ENCODE assay signal across 8 mouse cellular contexts in genomic region chr17:22165722-22166294, GRCm38 (mm10). TPM values are rescaled to one million over a fixed set of nuclear protein-coding genes. Genes with fewer than 3 reads are reported as not detected.
DNase-seq lines count a peak whose midpoint lies in the region; ATAC-seq and TF ChIP-seq lines count a peak whose summit lies in the region.
"Not testable (repeated sequence)": the region's sequence is repeated elsewhere in the genome, so short reads cannot be mapped to it uniquely, and the experiment has no call there.

TSS of gene Zfp947 (minus strand) at chr17:22166190.

- not testable (repeated sequence) for H3K9me3 ChIP-seq in embryonic facial prominence, embryonic 14.5 days (ENCODE audit: control insufficient read depth, low read length); limb, embryonic 12.5 days; midbrain, embryonic 12.5 days

- 0% methylated on average over 16 of the region's 16 CpGs for WGBS in embryonic facial prominence, embryonic 14.5 days
- 0% methylated on average over 16 of the region's 16 CpGs for WGBS in kidney, adult 2 months
- under 1% methylated on average over 16 of the region's 16 CpGs for WGBS in limb, embryonic 12.5 days
- 0% methylated on average over 16 of the region's 16 CpGs for WGBS in midbrain, embryonic 12.5 days

- not testable (repeated sequence) for H3K36me3 ChIP-seq in embryonic facial prominence, embryonic 14.5 days (ENCODE audit: control insufficient read depth, insufficient read depth, low read length); kidney, adult 2 months (ENCODE audit: control insufficient read depth, insufficient read depth, low read length); limb, embryonic 12.5 days; midbrain, embryonic 12.5 days

- peak; percentile 20; the same call in 1 of the 2 replicates for TF ChIP-seq CTCF in kidney, adult 2 months (conservative IDR thresholded peaks at IDR 0.05; ENCODE audit: insufficient read depth, insufficient read length, low read depth, low read length)

- H3K27ac ChIP-seq in embryonic facial prominence, embryonic 14.5 days (replicated peaks; ENCODE audit: low read depth, low read length); midbrain, embryonic 12.5 days (replicated peaks): not testable (repeated sequence)
- H3K27ac ChIP-seq in kidney, adult 2 months (ENCODE audit: insufficient read depth, low read depth, low read length) = peak within 1 kb of the TSS; percentile 20; the same call in 1 of the 2 replicates
- H3K27ac ChIP-seq in limb, embryonic 12.5 days = peak within 1 kb of the TSS; percentile 75; the same call in 1 of the 2 replicates

- H3K4me3 ChIP-seq in embryonic facial prominence, embryonic 14.5 days (ENCODE audit: low read depth, low read length) = peak within 1 kb of the TSS; percentile 44
- H3K4me3 ChIP-seq in kidney, adult 2 months (ENCODE audit: insufficient read depth, low read depth, low read length) = peak within 1 kb of the TSS; percentile 28
- peak within 1 kb of the TSS; percentile 53 for H3K4me3 ChIP-seq in limb, embryonic 12.5 days (replicated peaks)
- H3K4me3 ChIP-seq in midbrain, embryonic 12.5 days = peak within 1 kb of the TSS; percentile 60

- peak within 1 kb of the TSS; percentile 48 for H3K4me2 ChIP-seq in embryonic facial prominence, embryonic 14.5 days (ENCODE audit: low read depth, low read length)
- peak within 1 kb of the TSS; percentile 61 for H3K4me2 ChIP-seq in limb, embryonic 12.5 days
- H3K4me2 ChIP-seq in midbrain, embryonic 12.5 days (replicated peaks) = peak within 1 kb of the TSS; percentile 55

- not testable (repeated sequence) for H3K4me1 ChIP-seq in embryonic facial prominence, embryonic 14.5 days (ENCODE audit: control insufficient read depth, insufficient read depth, low read length); kidney, adult 2 months (ENCODE audit: control insufficient read depth, insufficient read depth, low read length); limb, embryonic 12.5 days (replicated peaks); midbrain, embryonic 12.5 days

- peak within 1 kb of the TSS; percentile 60 for H3K9ac ChIP-seq in embryonic facial prominence, embryonic 14.5 days (ENCODE audit: low read depth, low read length)
- H3K9ac ChIP-seq in limb, embryonic 12.5 days (replicated peaks) = peak within 1 kb of the TSS; percentile 65
- peak within 1 kb of the TSS; percentile 62 for H3K9ac ChIP-seq in midbrain, embryonic 12.5 days (replicated peaks)

- DNase-seq in A20 (ENCODE audit: low read depth, low spot score) = peak; percentile 18
- DNase-seq in adrenal gland, postnatal 4 days (ENCODE audit: low spot score in 2 of 2) = peak; percentile 7 to 10
- DNase-seq in embryonic facial prominence, embryonic 14.5 days (ENCODE audit: low spot score) = peak; percentile 81
- peak; percentile 50 to 74 for DNase-seq in heart, adult 9 months (ENCODE audit: low spot score in 2 of 2)
- DNase-seq in kidney, adult 2 months = peak; percentile 78
- peak; percentile 25 for DNase-seq in skeletal muscle tissue, adult 2 months (ENCODE audit: low read depth, low spot score)

- H3K27me3 ChIP-seq in embryonic facial prominence, embryonic 14.5 days (replicated peaks; ENCODE audit: control insufficient read depth, insufficient read depth, low read length); kidney, adult 2 months (replicated peaks; ENCODE audit: control insufficient read depth, insufficient read depth, low read length); limb, embryonic 12.5 days; midbrain, embryonic 12.5 days: not testable (repeated sequence)

- TF ChIP-seq POLR2A in kidney, adult 2 months (IDR thresholded peaks at IDR 0.05; ENCODE audit: low read depth, low read length) = not testable (repeated sequence)

- peak; percentile 92 for ATAC-seq in embryonic facial prominence, embryonic 14.5 days (ENCODE audit: low read depth)
- ATAC-seq in limb, embryonic 12.5 days (ENCODE audit: insufficient number of reproducible peaks, insufficient read depth, low FRiP score, low TSS enrichment, low read depth) = peak; percentile 91
- peak; percentile 90 for ATAC-seq in midbrain, embryonic 12.5 days (ENCODE audit: low FRiP score, low read depth)

RNA-seq across cellular contexts. Expression of gene Zfp947, which starts in this region (rescaled TPM):
- 1 to 10 TPM; 2.5 to 3.1 TPM for total RNA-seq in adrenal gland, postnatal 4 days (2021)
- polyA plus RNA-seq in embryonic facial prominence, embryonic 14.5 days (2014; fragmentation: Nextera tagmentation; extraction: Ambion mirVana) = 2.4 and 2.9 TPM in 2 replicates
- polyA plus RNA-seq in kidney, adult 2 months (2012; rRNA removed) = 0.17 and 0.26 TPM in 2 replicates
- polyA plus RNA-seq in limb, embryonic 12.5 days (2016; fragmentation: Nextera tagmentation; extraction: Ambion mirVana) = 2.0 and 2.7 TPM in 2 replicates
- 1.7 and 2.1 TPM in 2 replicates for polyA plus RNA-seq in midbrain, embryonic 12.5 days (2016; fragmentation: Nextera tagmentation; extraction: Ambion mirVana)

Comparison
In these comparisons a context has a peak if more than half of its experiments do, and no peak if none do; other contexts are left out.
1. Peak in DNase-seq, H3K4me3 ChIP-seq and H3K27ac ChIP-seq in kidney, adult 2 months; RNA of the gene not detected or under 1 TPM.
2. DNase-seq: peak in every context shown above with its lines; median percentile 81 in embryonic facial prominence, embryonic 14.5 days; 78 in kidney, adult 2 months; 62 in heart, adult 9 months; 25 in skeletal muscle tissue, adult 2 months; 18 in A20; 8 in adrenal gland, postnatal 4 days.